Mouse (Mus musculus) heart, adult 2 months (tissue): ENCODE measurements around the gene Pdxp.

Experiments
- CTCF ChIP-seq: fragments of 200-600 bp; IDR thresholded peaks from 2 replicates; pipeline ENCODE4 v1.8.1; 2022; ENCODE audit warnings: antibody characterized with exemption, mild to moderate bottlenecking, moderate library complexity
- EP300 ChIP-seq: fragments of 200-500 bp; IDR thresholded peaks from 2 replicates; pipeline ENCODE4 v1.6.1; 2011; ENCODE audit warnings: low read depth, low read length, control low read depth; ENCODE audit not compliant: insufficient read depth
- POLR2A ChIP-seq: fragments of 200-500 bp; IDR thresholded peaks from 2 replicates; pipeline ENCODE4 v1.6.1; 2011; ENCODE audit warnings: mild to moderate bottlenecking, low read depth, low read length, control low read depth; ENCODE audit not compliant: insufficient read depth

DNA sequence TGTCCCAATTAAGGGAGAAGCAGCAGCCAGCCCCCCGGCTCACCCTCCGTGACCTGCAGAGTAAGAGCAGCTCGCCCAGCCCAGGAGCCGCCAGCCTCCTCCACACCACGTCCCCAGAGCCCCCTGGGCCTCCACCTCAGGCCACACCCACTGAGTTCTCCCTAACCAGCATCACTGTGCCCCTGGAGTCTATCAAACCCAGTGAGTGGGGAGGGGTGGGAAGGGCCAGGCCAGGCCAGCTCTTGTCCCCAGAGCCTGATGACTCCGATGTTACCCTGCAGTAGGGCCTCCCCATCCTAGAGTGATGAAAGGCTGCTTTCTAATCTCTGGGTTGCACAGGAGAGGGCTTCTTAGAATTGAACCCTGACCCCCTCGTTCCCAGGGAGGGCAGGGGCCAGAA, 21.3 kb upstream of the Pdxp start:
- TF ChIP-seq CTCF (no peak), EP300 (no peak), POLR2A (no peak)
